8 mouse cellular contexts compared by ENCODE assay signal in the genomic region with DNA sequence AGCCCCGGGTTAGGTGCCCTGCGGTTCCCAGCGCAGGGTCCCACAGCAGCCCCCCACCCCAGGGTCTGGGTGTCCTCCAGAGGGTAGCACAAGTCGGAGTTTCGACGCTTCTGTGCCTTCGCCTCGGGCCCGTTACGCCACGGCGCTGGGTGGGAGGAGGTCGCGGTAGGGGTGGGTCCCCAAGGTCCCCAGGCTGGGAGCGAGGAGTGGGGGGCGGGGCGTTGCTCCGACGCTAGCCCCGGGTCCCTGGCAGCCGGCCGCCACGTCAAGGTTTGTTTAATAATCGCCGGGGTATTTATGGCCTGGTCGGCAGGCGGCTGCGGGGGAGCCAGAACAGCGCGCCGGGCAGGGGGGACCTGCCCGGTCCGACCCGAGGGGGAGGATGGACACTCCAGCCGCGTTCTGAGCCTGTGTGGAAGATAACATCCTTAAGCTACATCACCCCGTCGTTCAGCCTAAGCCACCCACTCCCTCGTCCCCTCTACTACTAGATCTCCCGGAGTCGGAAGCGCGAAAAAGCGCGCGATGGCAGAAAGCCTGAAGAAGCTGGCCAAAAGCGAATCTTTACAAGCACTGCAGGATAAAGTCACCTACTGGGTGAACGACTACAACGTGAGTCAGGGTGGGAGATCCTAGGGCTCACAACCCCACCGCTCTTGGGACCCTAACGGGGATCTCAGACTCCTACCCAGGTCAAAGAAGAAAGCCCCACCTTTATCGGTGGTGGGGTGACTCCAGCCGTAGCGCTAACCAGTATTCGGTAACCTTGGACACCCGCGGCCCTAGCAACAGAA. TPM values are rescaled to one million over a fixed set of nuclear protein-coding genes. Genes with fewer than 3 reads are reported as not detected.
DNase-seq lines count a peak whose midpoint lies in the region; ATAC-seq and TF ChIP-seq lines count a peak whose summit lies in the region.

Spata18 (plus strand) TSS at position 319 of the 794 bp plus-strand sequence.

- no peak for ATAC-seq in heart, embryonic 11.5 days (replicated peaks; ENCODE audit: insufficient number of reproducible peaks, low FRiP score, low TSS enrichment)
- 0 out of 2 replicates have a peak, but pooled peaks have one; percentile 24 for ATAC-seq in midbrain, embryonic 14.5 days (ENCODE audit: low FRiP score, low TSS enrichment)

- no peak for TF ChIP-seq CTCF in kidney, adult 2 months (conservative IDR thresholded peaks at IDR 0.05; ENCODE audit: insufficient read depth, insufficient read length, low read depth, low read length)

- H3K4me2 ChIP-seq in heart, embryonic 11.5 days: peak within 1 kb of the TSS; percentile 99
- H3K4me2 ChIP-seq in midbrain, embryonic 14.5 days (ENCODE audit: low read length): peak within 1 kb of the TSS; percentile 70

- no peak for TF ChIP-seq POLR2A in kidney, adult 2 months (IDR thresholded peaks at IDR 0.05; ENCODE audit: low read depth, low read length)

- H3K9me3 ChIP-seq in heart, embryonic 11.5 days (replicated peaks; ENCODE audit: control insufficient read depth, low read length): no peaks in the 10 kb centered on the region
- no peaks in the 10 kb centered on the region for H3K9me3 ChIP-seq in midbrain, embryonic 14.5 days (ENCODE audit: control insufficient read depth, low read length)

- no peaks in the 10 kb centered on the region for H3K4me1 ChIP-seq in kidney, adult 2 months (ENCODE audit: control insufficient read depth, insufficient read depth, low read length)
- peaks cover 11% of the 10 kb centered on the region for H3K4me1 ChIP-seq in heart, embryonic 11.5 days (ENCODE audit: control insufficient read depth, insufficient read depth, low read length)
- H3K4me1 ChIP-seq in midbrain, embryonic 14.5 days (ENCODE audit: control insufficient read depth, insufficient read depth, low read length): peaks cover 24% of the 10 kb centered on the region

- no peaks in the 10 kb centered on the region for H3K36me3 ChIP-seq in kidney, adult 2 months (ENCODE audit: control insufficient read depth, insufficient read depth, low read length)
- H3K36me3 ChIP-seq in heart, embryonic 11.5 days (ENCODE audit: control insufficient read depth, insufficient read depth, low read length): no peaks in the 10 kb centered on the region
- H3K36me3 ChIP-seq in midbrain, embryonic 14.5 days (ENCODE audit: control insufficient read depth, insufficient read depth, low read length): no peaks in the 10 kb centered on the region

- H3K4me3 ChIP-seq in kidney, adult 2 months (ENCODE audit: insufficient read depth, low read depth, low read length): peak within 1 kb of the TSS; percentile 46
- H3K4me3 ChIP-seq in heart, embryonic 11.5 days (ENCODE audit: low read depth, low read length): peak within 1 kb of the TSS; percentile 60
- H3K4me3 ChIP-seq in midbrain, embryonic 14.5 days (replicated peaks; ENCODE audit: low read depth, low read length): peak within 1 kb of the TSS; percentile 40

- H3K9ac ChIP-seq in heart, embryonic 11.5 days (ENCODE audit: low read depth, low read length): peak within 1 kb of the TSS; percentile 46
- peak within 1 kb of the TSS; percentile 31; the same call in 1 of the 2 replicates for H3K9ac ChIP-seq in midbrain, embryonic 14.5 days (replicated peaks; ENCODE audit: low read length)

- no peak within 1 kb of the TSS for H3K27ac ChIP-seq in kidney, adult 2 months (ENCODE audit: insufficient read depth, low read depth, low read length)
- H3K27ac ChIP-seq in heart, embryonic 11.5 days (ENCODE audit: low read depth, low read length): no peak within 1 kb of the TSS
- H3K27ac ChIP-seq in midbrain, embryonic 14.5 days (replicated peaks; ENCODE audit: low read depth, low read length): no peak within 1 kb of the TSS

- H3K27me3 ChIP-seq in kidney, adult 2 months (replicated peaks; ENCODE audit: control insufficient read depth, insufficient read depth, low read length): peaks cover 6% of the 10 kb centered on the region; the same call in 1 of the 2 replicates
- H3K27me3 ChIP-seq in heart, embryonic 11.5 days (ENCODE audit: control insufficient read depth, insufficient read depth, low read length): peaks cover 60% of the 10 kb centered on the region
- peaks cover 57% of the 10 kb centered on the region for H3K27me3 ChIP-seq in midbrain, embryonic 14.5 days (ENCODE audit: control insufficient read depth, insufficient read depth, low read length)

- DNase-seq in kidney, adult 2 months: no peak
- no peak for DNase-seq in kidney, adult 9 months
- DNase-seq in adrenal gland, postnatal 25 days: peak; percentile 30
- DNase-seq in kidney, postnatal 14 days: peak; percentile 25
- peak; percentile 62 for DNase-seq in midbrain, embryonic 14.5 days
- no peak for DNase-seq in urinary bladder, adult 2 months (ENCODE audit: low spot score)
- DNase-seq in layer of hippocampus, adult 11-12 months (ENCODE audit: low spot score): no peak

- WGBS in kidney, adult 2 months: 1% methylated on average over 57 of the region's 57 CpGs
- WGBS in heart, embryonic 11.5 days (ENCODE audit: insufficient replicate concordance): under 1% methylated on average over 54 of the region's 57 CpGs
- WGBS in midbrain, embryonic 14.5 days: under 1% methylated on average over 57 of the region's 57 CpGs

RNA-seq across cellular contexts. Expression of gene Spata18, which starts in this region (rescaled TPM):
- 0.08 and 0.10 TPM in 2 replicates for polyA plus RNA-seq in kidney, adult 2 months (2012; rRNA removed)
- total RNA-seq in adrenal gland, postnatal 25 days (2021): not detected in 2 replicates
- not detected in 2 replicates for polyA plus RNA-seq in heart, embryonic 11.5 days (2014; fragmentation: Nextera tagmentation; extraction: Ambion mirVana)
- 0.21 TPM in 1 of 2 replicates, not detected in the other for polyA plus RNA-seq in midbrain, embryonic 14.5 days (2014; fragmentation: Nextera tagmentation; extraction: Ambion mirVana)
- polyA plus RNA-seq in urinary bladder, adult 2 months (2012; rRNA removed): 0.07 TPM in 1 of 2 replicates, not detected in the other

Comparison
In these comparisons a context has a peak if more than half of its experiments do, and no peak if none do; other contexts are left out.
1. Peak in DNase-seq in adrenal gland, postnatal 25 days; RNA of the gene not detected or under 1 TPM.
2. Peak in DNase-seq, ATAC-seq, H3K4me3 ChIP-seq, H3K9ac ChIP-seq and H3K4me2 ChIP-seq in midbrain, embryonic 14.5 days; RNA of the gene not detected or under 1 TPM.